Mouse (Mus musculus) left cerebral cortex, adult 8-10 months (tissue): Measurements from ENCODE around the gene Traf3ip2. TPM values are rescaled to one million over a fixed set of nuclear protein-coding genes. Genes with fewer than 3 reads are reported as not detected.

ENCODE experiments used
- DNase-seq, 2 experiments: peaks; one replicate each; pipeline ENCODE4 v3.0.0; 2022; ENCODE audit warnings: low spot score in 2 of 2
- total RNA-seq, 4 experiments: library from RNA; stranded (reverse); gene quantifications; 2 replicates each; pipeline ENCODE4 v1.2.4; 2022

Gene Traf3ip2
- total RNA-seq, 4 experiments from 2014 or later: 1.1 to 2.0 (median 1.5) TPM

DNA sequence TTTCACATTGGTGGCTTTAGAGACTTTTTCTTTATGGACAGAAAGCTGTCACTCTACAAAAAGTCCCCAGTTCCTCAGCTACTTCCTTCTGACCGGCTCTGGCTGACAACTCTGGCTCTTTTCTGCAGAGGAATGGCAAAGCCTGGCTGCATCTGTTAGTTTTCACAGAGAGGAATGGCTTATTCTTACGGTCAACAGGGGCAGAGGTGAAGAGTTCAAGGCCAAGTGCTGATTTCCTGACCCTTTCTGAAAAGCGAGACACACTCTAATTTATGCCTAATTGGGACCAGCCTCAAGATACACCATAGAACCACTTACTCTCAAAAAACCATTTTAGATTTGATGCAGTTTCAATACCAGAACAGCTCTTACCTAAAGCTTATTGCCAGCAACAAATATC, 61.4 kb downstream of the Traf3ip2 start:
- no peak for DNase-seq

DNA sequence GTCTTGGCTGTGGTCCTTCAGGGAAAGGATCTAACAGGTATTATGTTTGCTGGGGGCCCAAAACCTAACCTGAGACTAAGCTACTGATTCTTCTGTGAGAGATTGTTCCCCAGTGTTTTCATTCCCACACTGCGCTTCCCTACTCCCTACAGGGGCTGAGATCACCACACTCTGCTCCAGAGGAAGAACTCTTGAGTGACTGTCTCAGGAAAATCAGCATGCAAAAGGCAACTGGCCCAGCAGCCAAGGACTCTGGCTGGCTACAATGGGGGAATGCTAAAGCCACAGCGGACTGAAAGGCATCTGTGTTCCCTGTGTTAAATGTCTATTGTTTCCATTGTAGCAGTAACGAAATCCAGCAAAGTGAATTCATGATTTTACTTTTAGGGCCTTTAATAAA, 62.0 kb downstream of the Traf3ip2 start:
- DNase-seq: no peak

DNA sequence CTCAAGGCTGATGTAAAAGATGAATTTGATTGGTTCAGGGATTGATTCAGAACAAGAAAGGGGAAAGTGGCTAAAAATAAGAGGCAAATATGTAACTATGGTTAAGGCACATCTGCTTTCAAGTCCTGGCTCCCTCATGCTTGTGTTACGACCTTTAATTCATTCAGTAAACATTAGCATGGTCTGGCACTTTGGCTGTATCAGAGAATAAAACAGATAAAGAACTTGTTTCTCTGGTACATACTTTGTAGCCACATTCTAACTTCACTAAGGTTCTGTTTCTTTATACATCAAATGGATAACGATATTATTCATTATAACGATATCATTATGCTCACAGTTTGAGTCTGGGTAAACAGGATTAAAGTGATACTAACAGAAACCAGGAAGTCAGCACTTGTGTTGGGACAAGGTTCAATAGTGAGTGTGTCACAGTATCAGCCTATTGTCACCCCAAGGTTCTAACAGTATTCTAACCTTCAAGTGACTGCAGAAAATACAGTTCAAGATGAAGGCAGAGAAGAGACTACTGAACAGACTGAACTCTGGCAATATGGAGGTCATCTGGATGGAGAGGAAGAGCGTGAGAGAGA, 65.6 kb downstream of the Traf3ip2 start:
- no peak for DNase-seq

DNA sequence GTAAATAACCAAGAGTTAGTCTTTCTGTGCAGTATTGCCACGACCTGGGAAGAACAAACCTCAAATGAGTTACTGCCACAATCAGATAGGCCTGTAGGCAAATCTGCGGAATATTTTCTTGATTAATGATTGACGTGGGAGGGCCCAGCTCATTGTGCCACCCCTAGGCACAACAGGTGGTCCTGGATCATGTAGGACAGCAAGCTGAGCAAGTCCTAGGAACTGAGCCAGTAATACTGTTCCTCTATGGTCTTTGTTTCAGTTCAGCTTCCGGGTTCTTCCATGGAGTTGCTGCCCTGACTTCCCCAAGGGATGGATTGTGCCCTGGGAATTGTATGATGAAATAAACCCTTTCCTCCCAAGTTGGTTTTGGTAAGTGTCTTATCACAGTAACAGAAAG, 68.3 kb downstream of the Traf3ip2 start:
- DNase-seq: no peak

DNA sequence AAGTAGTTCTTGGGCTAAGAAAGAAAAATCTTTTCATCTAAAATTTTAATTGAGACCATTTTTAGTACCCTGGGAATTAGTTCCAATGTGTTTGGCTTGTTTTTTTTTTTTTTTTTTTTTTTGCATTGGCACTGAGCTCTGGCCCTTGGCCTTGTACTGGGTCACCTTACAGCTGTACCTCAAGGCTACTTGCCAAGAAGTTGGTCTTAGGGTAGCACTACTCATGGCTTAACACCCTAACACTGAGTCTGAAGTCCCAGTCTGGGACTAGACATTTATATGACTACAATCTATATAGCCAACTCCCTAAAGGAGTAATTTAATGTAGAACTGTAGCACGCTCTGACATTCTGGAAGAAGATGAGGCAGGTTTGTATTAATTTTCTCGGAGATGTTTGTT, 69.8 kb downstream of the Traf3ip2 start:
- no peak for DNase-seq

DNA sequence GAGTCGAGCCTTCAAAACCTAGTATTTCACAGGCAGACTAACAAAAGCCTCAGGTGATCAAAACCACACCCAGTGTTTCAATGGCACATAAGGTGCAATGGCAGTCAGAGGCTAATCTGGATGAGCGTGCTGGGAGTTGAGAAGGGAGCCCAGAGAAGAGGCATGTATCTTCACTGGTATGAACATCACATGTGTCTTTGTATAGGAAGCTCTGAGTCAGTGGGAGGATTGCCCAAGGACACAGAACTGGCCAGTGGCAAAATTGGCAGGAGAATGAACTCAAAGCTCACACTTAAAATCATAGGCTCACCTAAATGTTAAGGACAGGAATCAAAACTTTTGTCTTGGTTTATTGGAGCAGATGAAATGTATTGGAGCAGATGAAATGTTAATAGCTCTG, 70.7 kb downstream of the Traf3ip2 start:
- no peak for DNase-seq

DNA sequence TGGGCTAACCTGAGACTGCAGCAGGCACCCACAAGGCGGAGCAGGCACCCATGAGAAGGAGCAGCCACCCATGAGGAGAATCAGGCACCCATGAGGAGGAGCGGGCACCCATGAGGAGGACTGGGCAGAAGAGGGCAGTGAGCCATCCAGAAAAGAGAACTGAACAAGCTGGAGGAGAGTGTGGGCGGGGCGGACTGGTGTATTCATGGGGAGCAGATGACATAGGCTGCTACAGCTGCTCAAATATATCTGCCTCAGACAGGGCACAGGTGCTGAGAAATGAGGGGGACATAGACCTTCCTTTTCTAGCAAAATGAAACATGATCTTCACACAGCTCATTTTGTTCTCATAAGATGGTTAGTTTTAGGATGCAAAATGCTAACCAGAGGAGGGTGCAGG, 74.1 kb downstream of the Traf3ip2 start:
- DNase-seq: peak in 1 of 2 experiments; percentile 18

DNA sequence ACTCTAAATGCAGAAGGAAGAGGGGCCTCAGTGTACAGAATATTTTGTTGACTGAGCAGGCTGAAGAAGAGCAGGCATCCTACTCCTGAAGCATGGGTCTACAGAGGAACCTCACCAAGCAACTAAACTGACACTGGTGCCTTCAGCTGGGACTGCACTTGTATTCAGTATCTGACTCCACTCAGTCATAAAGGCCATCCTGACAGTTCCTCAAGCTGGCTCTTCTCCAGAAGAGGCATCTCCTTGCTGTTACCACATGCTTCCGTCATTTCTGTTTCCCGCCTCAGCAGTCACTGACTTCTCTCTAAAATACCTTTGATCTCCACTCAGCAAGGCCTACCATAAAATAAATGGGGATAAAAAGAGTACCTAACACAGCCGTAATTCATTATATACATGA, 75.1 kb downstream of the Traf3ip2 start:
- no peak for DNase-seq

DNA sequence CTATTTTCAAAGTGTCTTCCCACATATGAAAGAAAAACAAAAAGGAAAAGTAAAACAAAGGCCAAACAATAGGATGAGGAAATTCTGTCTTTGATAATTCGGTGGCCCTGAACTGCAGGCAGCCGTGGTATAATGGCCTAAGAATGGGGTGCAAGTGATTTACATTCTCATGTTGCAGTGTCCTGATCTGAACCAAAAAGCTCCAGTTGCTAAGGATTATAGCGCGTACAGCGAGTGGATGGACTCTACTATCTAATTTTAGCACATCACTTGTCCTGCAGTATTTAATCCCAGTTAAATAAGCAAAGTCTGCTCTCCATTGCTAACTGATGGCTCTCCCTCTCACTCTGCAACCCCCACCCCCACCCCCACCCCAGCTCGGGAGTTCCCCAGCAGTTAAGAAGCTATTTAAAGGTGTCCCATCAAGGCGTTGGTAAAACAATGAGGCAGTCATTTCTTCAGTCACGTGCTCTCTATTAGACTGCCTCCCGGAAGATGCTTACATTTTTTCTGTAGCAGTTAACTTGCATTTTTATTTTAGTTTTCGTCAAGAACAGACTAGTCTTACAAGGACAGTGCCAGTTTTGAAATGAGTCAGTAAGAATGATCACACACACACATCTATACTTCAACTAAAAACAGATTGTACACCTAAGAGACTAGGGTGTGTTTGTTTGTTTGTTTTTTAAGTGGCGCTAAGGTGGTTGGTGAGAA, 78.8 kb downstream of the Traf3ip2 start:
- DNase-seq: no peak

DNA sequence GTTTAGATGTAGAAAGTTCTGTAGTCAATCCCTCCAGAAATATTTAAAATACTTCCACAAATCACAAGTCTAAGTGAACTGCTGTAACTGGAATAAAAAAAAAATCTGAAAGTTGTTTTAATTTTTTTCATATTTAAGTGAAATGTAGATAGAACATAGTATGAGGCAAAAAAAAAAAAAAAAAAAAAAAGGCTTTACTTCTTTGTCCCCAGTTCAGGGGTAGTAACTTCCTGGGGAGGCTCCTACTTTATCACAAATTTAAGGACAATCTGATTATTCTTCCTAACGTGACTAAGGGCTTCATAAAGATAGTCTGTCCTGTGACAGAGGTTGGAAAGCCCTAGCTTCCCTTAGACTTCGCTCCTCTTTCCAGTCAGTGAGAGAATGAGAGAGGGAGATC, 79.4 kb downstream of the Traf3ip2 start:
- DNase-seq: no peak

Other genes starting within 250 kb of the Traf3ip2 start
- 100 to 1,000 TPM; 100 to 111 (median 108) TPM for gene Fyn, start 244.1 kb upstream of the Traf3ip2 start, total RNA-seq
- 10 to 100 TPM; 28.4 to 37.3 (median 29.3) TPM for gene Rev3l, start 119.2 kb downstream of the Traf3ip2 start, total RNA-seq